Mouse (Mus musculus): ENCODE results near the gene Men1. TPM values are rescaled to one million over a fixed set of nuclear protein-coding genes. Genes with fewer than 3 reads are reported as not detected.
"Not testable (repeated sequence)": the region's sequence is repeated elsewhere in the genome, so short reads cannot be mapped to it uniquely, and the experiment has no call there.

The Men1 gene
- polyA plus RNA-seq, 1 experiment from 2014 or later, result 49.7 TPM

- Histone ChIP-seq H3K4me1 (ENCODE audit: control insufficient read depth, insufficient read depth, low read length) (no peaks in the 10 kb centered on the region; the same call in 1 of the 2 replicates), H3K4me2 (ENCODE audit: low read depth, low read length) (no peak overlapping the region), H3K36me3 (replicated peaks; ENCODE audit: control insufficient read depth, insufficient read depth, low read depth, low read length) (no peaks in the 10 kb centered on the region), H3K9me3 (replicated peaks; ENCODE audit: control insufficient read depth, low read length) (no peaks in the 10 kb centered on the region), H3K4me3 (ENCODE audit: low read depth, low read length) (no peak overlapping the region), H3K27ac (replicated peaks; ENCODE audit: low read depth, low read length) (no peak overlapping the region), H3K27me3 (ENCODE audit: control insufficient read depth, insufficient read depth, low read length) (no peaks in the 10 kb centered on the region), H3K9ac (replicated peaks; ENCODE audit: low read length) (no peak overlapping the region)
- no peak for DNase-seq (ENCODE audit: low spot score)
- ATAC-seq (replicated peaks; ENCODE audit: insufficient number of reproducible peaks, low FRiP score, low TSS enrichment, low read depth), result no peak
- WGBS, result 80% methylated on average over 9 of the region's 9 CpGs
Observed at GRCm38 (mm10) chr19:6307733-6308531, 26.8 kb upstream of the Men1 start.

GRCm38 (mm10) chr19:6310181-6310580 lies 24.6 kb upstream of the Men1 start:
- H3K9ac ChIP-seq (replicated peaks; ENCODE audit: low read length), result no peak overlapping the region
- H3K4me3 ChIP-seq (ENCODE audit: low read depth, low read length), result no peak overlapping the region
- no peak overlapping the region for H3K27ac ChIP-seq (replicated peaks; ENCODE audit: low read depth, low read length)
- WGBS, result 80% methylated on average over 5 of the region's 5 CpGs
- no peaks in the 10 kb centered on the region; the same call in 1 of the 2 replicates for H3K4me1 ChIP-seq (ENCODE audit: control insufficient read depth, insufficient read depth, low read length)
- no peaks in the 10 kb centered on the region for H3K36me3 ChIP-seq (replicated peaks; ENCODE audit: control insufficient read depth, insufficient read depth, low read depth, low read length)
- H3K27me3 ChIP-seq (ENCODE audit: control insufficient read depth, insufficient read depth, low read length), result no peaks in the 10 kb centered on the region
- no peak for ATAC-seq (replicated peaks; ENCODE audit: insufficient number of reproducible peaks, low FRiP score, low TSS enrichment, low read depth)
- H3K9me3 ChIP-seq (replicated peaks; ENCODE audit: control insufficient read depth, low read length), result no peaks in the 10 kb centered on the region
- no peak overlapping the region for H3K4me2 ChIP-seq (ENCODE audit: low read depth, low read length)
- DNase-seq (ENCODE audit: low spot score), result no peak

GRCm38 (mm10) chr19:6311783-6312182 lies 23.0 kb upstream of the Men1 start:
- not testable (repeated sequence) for ATAC-seq (replicated peaks; ENCODE audit: insufficient number of reproducible peaks, low FRiP score, low TSS enrichment, low read depth); H3K4me2 ChIP-seq (ENCODE audit: low read depth, low read length); H3K27me3 ChIP-seq (ENCODE audit: control insufficient read depth, insufficient read depth, low read length); H3K4me1 ChIP-seq (ENCODE audit: control insufficient read depth, insufficient read depth, low read length); H3K36me3 ChIP-seq (replicated peaks; ENCODE audit: control insufficient read depth, insufficient read depth, low read depth, low read length); H3K9me3 ChIP-seq (replicated peaks; ENCODE audit: control insufficient read depth, low read length); DNase-seq (ENCODE audit: low spot score); H3K4me3 ChIP-seq (ENCODE audit: low read depth, low read length); H3K9ac ChIP-seq (replicated peaks; ENCODE audit: low read length); H3K27ac ChIP-seq (replicated peaks; ENCODE audit: low read depth, low read length)
- WGBS, result 83% methylated on average over 3 of the region's 3 CpGs

- Histone ChIP-seq H3K36me3 (replicated peaks; ENCODE audit: control insufficient read depth, insufficient read depth, low read depth, low read length) (no peaks in the 10 kb centered on the region), H3K4me1 (ENCODE audit: control insufficient read depth, insufficient read depth, low read length) (no peaks in the 10 kb centered on the region), H3K27ac (replicated peaks; ENCODE audit: low read depth, low read length) (no peak overlapping the region), H3K9ac (replicated peaks; ENCODE audit: low read length) (no peak overlapping the region), H3K4me2 (ENCODE audit: low read depth, low read length) (no peak overlapping the region), H3K9me3 (replicated peaks; ENCODE audit: control insufficient read depth, low read length) (no peaks in the 10 kb centered on the region), H3K4me3 (ENCODE audit: low read depth, low read length) (no peak overlapping the region), H3K27me3 (ENCODE audit: control insufficient read depth, insufficient read depth, low read length) (no peaks in the 10 kb centered on the region)
- WGBS, result 90% methylated on average over 8 of the region's 8 CpGs
- DNase-seq (ENCODE audit: low spot score) (no peak), ATAC-seq (replicated peaks; ENCODE audit: insufficient number of reproducible peaks, low FRiP score, low TSS enrichment, low read depth) (no peak)
Observed at GRCm38 (mm10) chr19:6313796-6314195, 21.0 kb upstream of the Men1 start.

- Histone ChIP-seq H3K4me1 (ENCODE audit: control insufficient read depth, insufficient read depth, low read length) (no peaks in the 10 kb centered on the region), H3K4me3 (ENCODE audit: low read depth, low read length) (no peak overlapping the region), H3K4me2 (ENCODE audit: low read depth, low read length) (no peak overlapping the region), H3K36me3 (replicated peaks; ENCODE audit: control insufficient read depth, insufficient read depth, low read depth, low read length) (no peaks in the 10 kb centered on the region), H3K9me3 (replicated peaks; ENCODE audit: control insufficient read depth, low read length) (no peaks in the 10 kb centered on the region), H3K27ac (replicated peaks; ENCODE audit: low read depth, low read length) (no peak overlapping the region), H3K9ac (replicated peaks; ENCODE audit: low read length) (no peak overlapping the region), H3K27me3 (ENCODE audit: control insufficient read depth, insufficient read depth, low read length) (no peaks in the 10 kb centered on the region)
- no peak for ATAC-seq (replicated peaks; ENCODE audit: insufficient number of reproducible peaks, low FRiP score, low TSS enrichment, low read depth)
- 82% methylated on average over 8 of the region's 8 CpGs for WGBS
- DNase-seq (ENCODE audit: low spot score), result no peak
Observed at GRCm38 (mm10) chr19:6314513-6314912, 20.3 kb upstream of the Men1 start.

GRCm38 (mm10) chr19:6315573-6315972 lies 19.2 kb upstream of the Men1 start:
- no peaks in the 10 kb centered on the region for H3K4me1 ChIP-seq (ENCODE audit: control insufficient read depth, insufficient read depth, low read length)
- 71% methylated on average over 14 of the region's 14 CpGs for WGBS
- H3K27ac ChIP-seq (replicated peaks; ENCODE audit: low read depth, low read length), result no peak overlapping the region
- no peak for ATAC-seq (replicated peaks; ENCODE audit: insufficient number of reproducible peaks, low FRiP score, low TSS enrichment, low read depth)
- DNase-seq (ENCODE audit: low spot score), result no peak
- no peak overlapping the region for H3K9ac ChIP-seq (replicated peaks; ENCODE audit: low read length)
- no peak overlapping the region for H3K4me2 ChIP-seq (ENCODE audit: low read depth, low read length)
- no peak overlapping the region for H3K4me3 ChIP-seq (ENCODE audit: low read depth, low read length)
- H3K9me3 ChIP-seq (replicated peaks; ENCODE audit: control insufficient read depth, low read length), result no peaks in the 10 kb centered on the region
- H3K27me3 ChIP-seq (ENCODE audit: control insufficient read depth, insufficient read depth, low read length), result no peaks in the 10 kb centered on the region
- no peaks in the 10 kb centered on the region for H3K36me3 ChIP-seq (replicated peaks; ENCODE audit: control insufficient read depth, insufficient read depth, low read depth, low read length)

- WGBS, result 87% methylated on average over 12 of the region's 12 CpGs
- H3K27ac ChIP-seq (replicated peaks; ENCODE audit: low read depth, low read length), result no peak overlapping the region
- no peaks in the 10 kb centered on the region for H3K9me3 ChIP-seq (replicated peaks; ENCODE audit: control insufficient read depth, low read length)
- H3K27me3 ChIP-seq (ENCODE audit: control insufficient read depth, insufficient read depth, low read length), result no peaks in the 10 kb centered on the region
- H3K4me1 ChIP-seq (ENCODE audit: control insufficient read depth, insufficient read depth, low read length), result no peaks in the 10 kb centered on the region
- no peak overlapping the region for H3K4me3 ChIP-seq (ENCODE audit: low read depth, low read length)
- no peaks in the 10 kb centered on the region for H3K36me3 ChIP-seq (replicated peaks; ENCODE audit: control insufficient read depth, insufficient read depth, low read depth, low read length)
- no peak for ATAC-seq (replicated peaks; ENCODE audit: insufficient number of reproducible peaks, low FRiP score, low TSS enrichment, low read depth)
- H3K9ac ChIP-seq (replicated peaks; ENCODE audit: low read length), result no peak overlapping the region
- no peak overlapping the region for H3K4me2 ChIP-seq (ENCODE audit: low read depth, low read length)
- no peak for DNase-seq (ENCODE audit: low spot score)
Observed at GRCm38 (mm10) chr19:6318145-6318544, 16.6 kb upstream of the Men1 start.

GRCm38 (mm10) chr19:6321358-6321757 lies 13.4 kb upstream of the Men1 start:
- DNase-seq (ENCODE audit: low spot score), result no peak
- 85% methylated on average over 8 of the region's 8 CpGs for WGBS
- no peaks in the 10 kb centered on the region for H3K36me3 ChIP-seq (replicated peaks; ENCODE audit: control insufficient read depth, insufficient read depth, low read depth, low read length)

More at GRCm38 (mm10) chr19:6321358-6321757, 13.4 kb upstream of the Men1 start:
- no peak overlapping the region for H3K9ac ChIP-seq (replicated peaks; ENCODE audit: low read length)
- ATAC-seq (replicated peaks; ENCODE audit: insufficient number of reproducible peaks, low FRiP score, low TSS enrichment, low read depth), result no peak
- no peak overlapping the region for H3K4me2 ChIP-seq (ENCODE audit: low read depth, low read length)
- H3K27me3 ChIP-seq (ENCODE audit: control insufficient read depth, insufficient read depth, low read length), result no peaks in the 10 kb centered on the region
- no peaks in the 10 kb centered on the region for H3K9me3 ChIP-seq (replicated peaks; ENCODE audit: control insufficient read depth, low read length)
- H3K4me3 ChIP-seq (ENCODE audit: low read depth, low read length), result no peak overlapping the region
- no peaks in the 10 kb centered on the region for H3K4me1 ChIP-seq (ENCODE audit: control insufficient read depth, insufficient read depth, low read length)
- no peak overlapping the region for H3K27ac ChIP-seq (replicated peaks; ENCODE audit: low read depth, low read length)
